Mouse (Mus musculus): ENCODE measurements at regions not wholly inside any gene's neighbourhood (a gene's known extent, or its start where the extent isn't known, plus 50 kb on each side); places are given as distances from the start of the nearest gene placed in this dataset.

- Histone ChIP-seq H3K27ac (ENCODE audit: low read length) (no peak overlapping the region), H3K4me1 (ENCODE audit: control insufficient read depth, insufficient read depth, low read length) (no peaks in the 10 kb centered on the region), H3K9ac (ENCODE audit: low read length) (no peak overlapping the region), H3K4me2 (ENCODE audit: low read depth, low read length) (no peak overlapping the region), H3K9me3 (replicated peaks; ENCODE audit: control insufficient read depth, low read length) (no peaks in the 10 kb centered on the region), H3K4me3 (replicated peaks; ENCODE audit: low read length) (no peak overlapping the region), H3K27me3 (ENCODE audit: control insufficient read depth, insufficient read depth, low read length) (no peaks in the 10 kb centered on the region), H3K36me3 (ENCODE audit: control insufficient read depth, insufficient read depth, low read length) (no peaks in the 10 kb centered on the region)
- WGBS = 73% methylated on average over 2 of the region's 2 CpGs
- ATAC-seq (ENCODE audit: insufficient read depth, low FRiP score) = no peak
Observed at GRCm38 (mm10) chr10:71798638-71799037, 451.1 kb downstream of the Ipmk start.

- no peaks in the 10 kb centered on the region for H3K27me3 ChIP-seq (ENCODE audit: control insufficient read depth, insufficient read depth, low read length)
- no peak for ATAC-seq (ENCODE audit: insufficient read depth, low FRiP score)
- H3K36me3 ChIP-seq (ENCODE audit: control insufficient read depth, insufficient read depth, low read length) = no peaks in the 10 kb centered on the region
- H3K9me3 ChIP-seq (replicated peaks; ENCODE audit: control insufficient read depth, low read length) = no peaks in the 10 kb centered on the region
- H3K4me3 ChIP-seq (replicated peaks; ENCODE audit: low read length) = no peak overlapping the region
- 75% methylated on average over 3 of the region's 3 CpGs for WGBS
- no peaks in the 10 kb centered on the region for H3K4me1 ChIP-seq (ENCODE audit: control insufficient read depth, insufficient read depth, low read length)
- no peak overlapping the region for H3K9ac ChIP-seq (ENCODE audit: low read length)
- no peak overlapping the region for H3K4me2 ChIP-seq (ENCODE audit: low read depth, low read length)
- no peak overlapping the region for H3K27ac ChIP-seq (ENCODE audit: low read length)
Observed at GRCm38 (mm10) chr10:71802457-71802856, 454.9 kb downstream of the Ipmk start.

GRCm38 (mm10) chr10:71832633-71833032, 485.1 kb downstream of the Ipmk start:
- WGBS = 75% methylated on average over 2 of the region's 2 CpGs
- H3K4me2 ChIP-seq (ENCODE audit: low read depth, low read length) = no peak overlapping the region
- H3K27me3 ChIP-seq (ENCODE audit: control insufficient read depth, insufficient read depth, low read length) = no peaks in the 10 kb centered on the region
- H3K27ac ChIP-seq (ENCODE audit: low read length) = no peak overlapping the region
- H3K4me1 ChIP-seq (ENCODE audit: control insufficient read depth, insufficient read depth, low read length) = no peaks in the 10 kb centered on the region
- H3K9me3 ChIP-seq (replicated peaks; ENCODE audit: control insufficient read depth, low read length) = no peaks in the 10 kb centered on the region
- H3K9ac ChIP-seq (ENCODE audit: low read length) = no peak overlapping the region
- H3K4me3 ChIP-seq (replicated peaks; ENCODE audit: low read length) = no peak overlapping the region
- no peaks in the 10 kb centered on the region for H3K36me3 ChIP-seq (ENCODE audit: control insufficient read depth, insufficient read depth, low read length)
- ATAC-seq (ENCODE audit: insufficient read depth, low FRiP score) = no peak

- Histone ChIP-seq H3K27ac (ENCODE audit: low read length) (no peak overlapping the region), H3K4me2 (ENCODE audit: low read depth, low read length) (no peak overlapping the region), H3K27me3 (ENCODE audit: control insufficient read depth, insufficient read depth, low read length) (no peaks in the 10 kb centered on the region), H3K4me1 (ENCODE audit: control insufficient read depth, insufficient read depth, low read length) (no peaks in the 10 kb centered on the region), H3K9ac (ENCODE audit: low read length) (no peak overlapping the region), H3K36me3 (ENCODE audit: control insufficient read depth, insufficient read depth, low read length) (no peaks in the 10 kb centered on the region), H3K4me3 (replicated peaks; ENCODE audit: low read length) (no peak overlapping the region), H3K9me3 (replicated peaks; ENCODE audit: control insufficient read depth, low read length) (no peaks in the 10 kb centered on the region)
- WGBS = 50% methylated on average over 1 of the region's 1 CpGs
- no peak for ATAC-seq (ENCODE audit: insufficient read depth, low FRiP score)
Observed at GRCm38 (mm10) chr10:71835018-71835417, 487.5 kb downstream of the Ipmk start.

- Histone ChIP-seq H3K27me3 (ENCODE audit: control insufficient read depth, insufficient read depth, low read length) (no peaks in the 10 kb centered on the region), H3K4me3 (replicated peaks; ENCODE audit: low read length) (no peak overlapping the region), H3K36me3 (ENCODE audit: control insufficient read depth, insufficient read depth, low read length) (no peaks in the 10 kb centered on the region), H3K9ac (ENCODE audit: low read length) (no peak overlapping the region), H3K27ac (ENCODE audit: low read length) (no peak overlapping the region), H3K4me1 (ENCODE audit: control insufficient read depth, insufficient read depth, low read length) (no peaks in the 10 kb centered on the region), H3K9me3 (replicated peaks; ENCODE audit: control insufficient read depth, low read length) (no peaks in the 10 kb centered on the region), H3K4me2 (ENCODE audit: low read depth, low read length) (no peak overlapping the region)
- ATAC-seq (ENCODE audit: insufficient read depth, low FRiP score) = no peak
- 69% methylated on average over 4 of the region's 4 CpGs for WGBS
Observed at GRCm38 (mm10) chr10:71857089-71857488, 509.5 kb downstream of the Ipmk start.

GRCm38 (mm10) chr10:71857518-71857973, 510.0 kb downstream of the Ipmk start:
- no peak overlapping the region for H3K27ac ChIP-seq (ENCODE audit: low read length)
- H3K36me3 ChIP-seq (ENCODE audit: control insufficient read depth, insufficient read depth, low read length) = no peaks in the 10 kb centered on the region
- WGBS = 14% methylated on average over 8 of the region's 8 CpGs
- no peak overlapping the region for H3K9ac ChIP-seq (ENCODE audit: low read length)
- no peaks in the 10 kb centered on the region for H3K27me3 ChIP-seq (ENCODE audit: control insufficient read depth, insufficient read depth, low read length)
- no peaks in the 10 kb centered on the region for H3K9me3 ChIP-seq (replicated peaks; ENCODE audit: control insufficient read depth, low read length)
- no peak overlapping the region for H3K4me3 ChIP-seq (replicated peaks; ENCODE audit: low read length)
- no peak overlapping the region for H3K4me2 ChIP-seq (ENCODE audit: low read depth, low read length)
- no peaks in the 10 kb centered on the region for H3K4me1 ChIP-seq (ENCODE audit: control insufficient read depth, insufficient read depth, low read length)
- ATAC-seq (ENCODE audit: insufficient read depth, low FRiP score) = 0 out of 2 replicates have a peak, but pooled peaks have one; percentile 29

- WGBS = 57% methylated on average over 2 of the region's 2 CpGs
- no peak overlapping the region for H3K4me3 ChIP-seq (replicated peaks; ENCODE audit: low read length)
- H3K27me3 ChIP-seq (ENCODE audit: control insufficient read depth, insufficient read depth, low read length) = no peaks in the 10 kb centered on the region
- no peak overlapping the region for H3K9ac ChIP-seq (ENCODE audit: low read length)
- no peaks in the 10 kb centered on the region for H3K36me3 ChIP-seq (ENCODE audit: control insufficient read depth, insufficient read depth, low read length)
- H3K4me2 ChIP-seq (ENCODE audit: low read depth, low read length) = no peak overlapping the region
- H3K27ac ChIP-seq (ENCODE audit: low read length) = no peak overlapping the region
- no peaks in the 10 kb centered on the region for H3K9me3 ChIP-seq (replicated peaks; ENCODE audit: control insufficient read depth, low read length)
- no peaks in the 10 kb centered on the region for H3K4me1 ChIP-seq (ENCODE audit: control insufficient read depth, insufficient read depth, low read length)
- no peak for ATAC-seq (ENCODE audit: insufficient read depth, low FRiP score)
Observed at GRCm38 (mm10) chr10:71893726-71894125, 546.2 kb downstream of the Ipmk start.

- no peak overlapping the region for H3K9ac ChIP-seq (ENCODE audit: low read length)
- no peaks in the 10 kb centered on the region for H3K36me3 ChIP-seq (ENCODE audit: control insufficient read depth, insufficient read depth, low read length)
- 72% methylated on average over 4 of the region's 4 CpGs for WGBS
- H3K4me2 ChIP-seq (ENCODE audit: low read depth, low read length) = no peak overlapping the region
- ATAC-seq (ENCODE audit: insufficient read depth, low FRiP score) = no peak
- H3K9me3 ChIP-seq (replicated peaks; ENCODE audit: control insufficient read depth, low read length) = no peaks in the 10 kb centered on the region
- H3K4me3 ChIP-seq (replicated peaks; ENCODE audit: low read length) = no peak overlapping the region
- no peak overlapping the region for H3K27ac ChIP-seq (ENCODE audit: low read length)
- H3K27me3 ChIP-seq (ENCODE audit: control insufficient read depth, insufficient read depth, low read length) = no peaks in the 10 kb centered on the region
- H3K4me1 ChIP-seq (ENCODE audit: control insufficient read depth, insufficient read depth, low read length) = no peaks in the 10 kb centered on the region
Observed at GRCm38 (mm10) chr10:71905029-71905428, 557.5 kb downstream of the Ipmk start.
